Comparison of ENCODE assay signal across 16 mouse cellular contexts in genomic region chr15:51631881-51632280, GRCm38 (mm10).
"Had no signal": no experiment of that assay in that cellular context is flagged by ENCODE, and none has a peak within 500 bp of the region (broad histone marks: within the 10 kb centered on the region; RNA-seq: fewer than 3 reads in every experiment).

No protein-coding gene starts in this region.

- H3K4me1 ChIP-seq: liver, embryonic 15.5 days; stomach, embryonic 15.5 days had no signal

- DNase-seq: liver, postnatal 0 days; lung, adult 2 months; lung, postnatal 14 days; lung, postnatal 36 days; right cerebral cortex, postnatal 14 days; thymus, postnatal 14 days; thymus, postnatal 36 days had no signal

- H3K27me3 ChIP-seq: liver, embryonic 15.5 days; lung, embryonic 15.5 days; midbrain, embryonic 15.5 days; neural tube, embryonic 12.5 days; stomach, embryonic 15.5 days had no signal

- H3K9me3 ChIP-seq: liver, embryonic 15.5 days; lung, embryonic 15.5 days; megakaryocyte, embryonic 14.5 days; midbrain, embryonic 15.5 days; neural tube, embryonic 12.5 days; stomach, embryonic 15.5 days had no signal

- H3K36me3 ChIP-seq: liver, embryonic 15.5 days; lung, embryonic 15.5 days; midbrain, embryonic 15.5 days; neural tube, embryonic 12.5 days; stomach, embryonic 15.5 days had no signal

- ATAC-seq: liver, postnatal 0 days; lung, postnatal 0 days; midbrain, embryonic 15.5 days had no signal

- H3K27ac ChIP-seq: liver, embryonic 15.5 days; lung, embryonic 15.5 days; macrophage; midbrain, embryonic 15.5 days; neural tube, embryonic 12.5 days; stomach, embryonic 15.5 days; stomach, postnatal 0 days had no signal

- H3K4me2 ChIP-seq: liver, embryonic 15.5 days; lung, embryonic 15.5 days; midbrain, embryonic 15.5 days; neural tube, embryonic 12.5 days; stomach, embryonic 15.5 days had no signal

- H3K9ac ChIP-seq: liver, embryonic 15.5 days; liver, postnatal 0 days; lung, embryonic 15.5 days; midbrain, embryonic 15.5 days; neural tube, embryonic 12.5 days; stomach, embryonic 15.5 days had no signal

- H3K4me3 ChIP-seq: liver, embryonic 15.5 days; lung, embryonic 15.5 days; megakaryocyte, embryonic 14.5 days; midbrain, embryonic 15.5 days; neural tube, embryonic 12.5 days; stomach, embryonic 15.5 days had no signal
